Mouse (Mus musculus): ENCODE measurements around the gene Nbea.

GRCm38 (mm10) chr3:55775753-55776152 is 407.7 kb downstream of the Nbea start:
- TF ChIP-seq CTCF (IDR thresholded peaks at IDR 0.05; ENCODE audit: low read depth) (no peak), EP300 (IDR thresholded peaks at IDR 0.05; ENCODE audit: low read depth) (no peak)

Measured in liver, embryonic 14.5 days (tissue).